ENCODE assay signal across 9 mouse cellular contexts in genomic region chr8:121899180-121900044, GRCm38 (mm10). TPM values are rescaled to one million over a fixed set of nuclear protein-coding genes. Genes with fewer than 3 reads are reported as not detected.
A peak's percentile ranks its signal among the peaks of the same experiment; 100 is the strongest.
DNase-seq lines count a peak whose midpoint lies in the region; ATAC-seq lines count a peak whose summit lies in the region.
"Had no signal": no experiment of that assay in that cellular context is flagged by ENCODE, and none has a peak within 500 bp of the region (broad histone marks: within the 10 kb centered on the region; RNA-seq: fewer than 3 reads in every experiment).

No protein-coding gene starts in this region.

- peaks cover 6% of the 10 kb centered on the region; the same call in 1 of the 2 replicates for H3K36me3 ChIP-seq in kidney, embryonic 14.5 days (ENCODE audit: control insufficient read depth, insufficient read depth, low read length)
- no peaks in the 10 kb centered on the region for H3K36me3 ChIP-seq in embryonic facial prominence, embryonic 11.5 days (replicated peaks; ENCODE audit: control insufficient read depth, insufficient read depth, low read depth, low read length)
- peaks cover 6% of the 10 kb centered on the region; the same call in 1 of the 2 replicates for H3K36me3 ChIP-seq in intestine, embryonic 15.5 days
- no peaks in the 10 kb centered on the region for H3K36me3 ChIP-seq in neural tube, embryonic 13.5 days

- no peak for ATAC-seq in kidney, embryonic 14.5 days (ENCODE audit: low FRiP score, low TSS enrichment)
- ATAC-seq in embryonic facial prominence, embryonic 11.5 days (replicated peaks; ENCODE audit: insufficient number of reproducible peaks, low FRiP score, low TSS enrichment, low read depth): no peak
- ATAC-seq in intestine, embryonic 15.5 days: 0 out of 2 replicates have a peak, but pooled peaks have one; percentile 1
- no peak for ATAC-seq in neural tube, embryonic 13.5 days (ENCODE audit: low read depth)

- no peak overlapping the region for H3K4me3 ChIP-seq in kidney, embryonic 14.5 days (ENCODE audit: low read length)
- H3K4me3 ChIP-seq in embryonic facial prominence, embryonic 11.5 days (ENCODE audit: low read depth, low read length): no peak overlapping the region
- H3K4me3 ChIP-seq in intestine, embryonic 15.5 days (replicated peaks): no peak overlapping the region
- H3K4me3 ChIP-seq in neural tube, embryonic 13.5 days: peak overlapping the region; percentile 2; the same call in 1 of the 2 replicates

- WGBS in kidney, embryonic 14.5 days: 75% methylated on average over 18 of the region's 18 CpGs
- WGBS in embryonic facial prominence, embryonic 11.5 days: 81% methylated on average over 18 of the region's 18 CpGs
- WGBS in intestine, embryonic 15.5 days: 73% methylated on average over 18 of the region's 18 CpGs
- 61% methylated on average over 18 of the region's 18 CpGs for WGBS in neural tube, embryonic 13.5 days

- no peaks in the 10 kb centered on the region for H3K9me3 ChIP-seq in kidney, embryonic 14.5 days (ENCODE audit: control insufficient read depth, low read length)
- H3K9me3 ChIP-seq in embryonic facial prominence, embryonic 11.5 days (replicated peaks; ENCODE audit: control insufficient read depth, low read length): no peaks in the 10 kb centered on the region; the same call in 1 of the 2 replicates
- no peaks in the 10 kb centered on the region for H3K9me3 ChIP-seq in intestine, embryonic 15.5 days
- no peaks in the 10 kb centered on the region for H3K9me3 ChIP-seq in neural tube, embryonic 13.5 days

- no peak overlapping the region for H3K4me2 ChIP-seq in kidney, embryonic 14.5 days (replicated peaks; ENCODE audit: low read depth, low read length)
- H3K4me2 ChIP-seq in embryonic facial prominence, embryonic 11.5 days (ENCODE audit: low read depth, low read length): no peak overlapping the region
- peak overlapping the region; percentile 51 for H3K4me2 ChIP-seq in intestine, embryonic 15.5 days (replicated peaks)
- H3K4me2 ChIP-seq in neural tube, embryonic 13.5 days: peak overlapping the region; percentile 33

- DNase-seq in kidney, postnatal 36 days: no peak
- DNase-seq in embryonic facial prominence, embryonic 11.5 days (ENCODE audit: low spot score): no peak
- no peak for DNase-seq in adrenal gland, postnatal 4 days (ENCODE audit: low spot score in 2 of 2)
- DNase-seq in urinary bladder, adult 18-20 months (ENCODE audit: low spot score in 2 of 2): no peak
- no peak for DNase-seq in layer of hippocampus, adult 9-11 months

- H3K27me3 ChIP-seq in kidney, embryonic 14.5 days (ENCODE audit: control insufficient read depth, insufficient read depth, low read length): no peaks in the 10 kb centered on the region
- no peaks in the 10 kb centered on the region for H3K27me3 ChIP-seq in embryonic facial prominence, embryonic 11.5 days (ENCODE audit: control insufficient read depth, insufficient read depth, low read length)
- no peaks in the 10 kb centered on the region for H3K27me3 ChIP-seq in intestine, embryonic 15.5 days (replicated peaks)
- H3K27me3 ChIP-seq in neural tube, embryonic 13.5 days: no peaks in the 10 kb centered on the region
- H3K27me3 ChIP-seq: Patski had no signal

- peak overlapping the region; percentile 96; the same call in 1 of the 2 replicates for H3K27ac ChIP-seq in kidney, embryonic 14.5 days (ENCODE audit: low read depth, low read length)
- H3K27ac ChIP-seq in embryonic facial prominence, embryonic 11.5 days (replicated peaks; ENCODE audit: low read depth, low read length): no peak overlapping the region
- peak overlapping the region; percentile 94 for H3K27ac ChIP-seq in intestine, embryonic 15.5 days
- peak overlapping the region; percentile 73; the same call in 1 of the 2 replicates for H3K27ac ChIP-seq in neural tube, embryonic 13.5 days (replicated peaks)

- peak overlapping the region; percentile 34; the same call in 1 of the 2 replicates for H3K9ac ChIP-seq in kidney, embryonic 14.5 days (ENCODE audit: low read depth, low read length)
- H3K9ac ChIP-seq in embryonic facial prominence, embryonic 11.5 days (replicated peaks; ENCODE audit: low read length): peak overlapping the region; percentile 2; the same call in 1 of the 2 replicates
- 0 out of 2 replicates have a peak overlapping the region, but pooled peaks have one; percentile 2 for H3K9ac ChIP-seq in intestine, embryonic 15.5 days
- H3K9ac ChIP-seq in neural tube, embryonic 13.5 days: peak overlapping the region; percentile 54

- peaks cover 46% of the 10 kb centered on the region for H3K4me1 ChIP-seq in kidney, embryonic 14.5 days (ENCODE audit: control insufficient read depth, insufficient read depth, low read length)
- peaks cover 4% of the 10 kb centered on the region; the same call in 1 of the 2 replicates for H3K4me1 ChIP-seq in embryonic facial prominence, embryonic 11.5 days (ENCODE audit: control insufficient read depth, insufficient read depth, low read length)
- H3K4me1 ChIP-seq in intestine, embryonic 15.5 days (replicated peaks): peaks cover 49% of the 10 kb centered on the region
- peaks cover 54% of the 10 kb centered on the region for H3K4me1 ChIP-seq in neural tube, embryonic 13.5 days (replicated peaks)

RNA-seq across cellular contexts. Expression of gene Slc7a5, which starts 8.1 kb away (rescaled TPM):
- 16.8 and 25.9 TPM in 2 replicates for polyA plus RNA-seq in kidney, embryonic 14.5 days (2014; fragmentation: Nextera tagmentation; extraction: Ambion mirVana)
- polyA plus RNA-seq in embryonic facial prominence, embryonic 11.5 days (2014; fragmentation: Nextera tagmentation; extraction: Ambion mirVana): 17.7 and 19.7 TPM in 2 replicates
- 17.9 and 18.1 TPM in 2 replicates for polyA plus RNA-seq in intestine, embryonic 15.5 days (2015; fragmentation: Nextera tagmentation; extraction: Ambion mirVana)
- 38.7 and 38.9 TPM in 2 replicates for polyA plus RNA-seq in neural tube, embryonic 13.5 days (2015; fragmentation: Nextera tagmentation; extraction: Ambion mirVana)
- total RNA-seq in adrenal gland, postnatal 4 days (2021): 10 to 100 TPM; 56.2 to 59.0 TPM

RNA-seq across cellular contexts. Expression of gene Car5a, which starts 45.3 kb away (rescaled TPM):
- polyA plus RNA-seq in kidney, embryonic 14.5 days (2014; fragmentation: Nextera tagmentation; extraction: Ambion mirVana): not detected in 2 replicates
- not detected in 2 replicates for polyA plus RNA-seq in embryonic facial prominence, embryonic 11.5 days (2014; fragmentation: Nextera tagmentation; extraction: Ambion mirVana)
- 0.21 and 0.33 TPM in 2 replicates for polyA plus RNA-seq in intestine, embryonic 15.5 days (2015; fragmentation: Nextera tagmentation; extraction: Ambion mirVana)
- 0.23 and 0.31 TPM in 2 replicates for polyA plus RNA-seq in neural tube, embryonic 13.5 days (2015; fragmentation: Nextera tagmentation; extraction: Ambion mirVana)
- total RNA-seq in adrenal gland, postnatal 4 days (2021): under 1 TPM in 1 of 2 experiments, not detected in 1; 0.76 TPM
- polyA plus RNA-seq: Patski had no signal

RNA-seq across cellular contexts. Expression of gene Banp, which starts 50.1 kb away (rescaled TPM):
- polyA plus RNA-seq in kidney, embryonic 14.5 days (2014; fragmentation: Nextera tagmentation; extraction: Ambion mirVana): 39.2 and 39.5 TPM in 2 replicates
- polyA plus RNA-seq in embryonic facial prominence, embryonic 11.5 days (2014; fragmentation: Nextera tagmentation; extraction: Ambion mirVana): 50.5 and 56.2 TPM in 2 replicates
- 32.4 and 34.1 TPM in 2 replicates for polyA plus RNA-seq in intestine, embryonic 15.5 days (2015; fragmentation: Nextera tagmentation; extraction: Ambion mirVana)
- polyA plus RNA-seq in neural tube, embryonic 13.5 days (2015; fragmentation: Nextera tagmentation; extraction: Ambion mirVana): 59.9 and 60.1 TPM in 2 replicates
- total RNA-seq in adrenal gland, postnatal 4 days (2021): 10 to 100 TPM; 14.0 to 15.7 TPM

Comparison
In these comparisons a context has a peak if more than half of its experiments do, and no peak if none do; other contexts are left out.
1. H3K4me2 ChIP-seq: peak in intestine, embryonic 15.5 days (single experiment) and neural tube, embryonic 13.5 days (single experiment); none in kidney, embryonic 14.5 days (single experiment) and embryonic facial prominence, embryonic 11.5 days (single experiment).
2. H3K9ac ChIP-seq: peak in every context shown above with its lines; median percentile 54 in neural tube, embryonic 13.5 days; 34 in kidney, embryonic 14.5 days; 2 in embryonic facial prominence, embryonic 11.5 days; 2 in intestine, embryonic 15.5 days.